Mouse (Mus musculus) spleen, postnatal 10 days (tissue): Measurements from ENCODE around the gene Mdm2.
"Not testable (repeated sequence)": the region's sequence is repeated elsewhere in the genome, so short reads cannot be mapped to it uniquely, and the experiment has no call there.

Experiments used
- DNase-seq, 2 experiments: peaks; one replicate each; pipeline ENCODE4 v3.0.0; 2021 to 2022; ENCODE audit warnings: low spot score in 2 of 2

Mdm2 gene

DNA sequence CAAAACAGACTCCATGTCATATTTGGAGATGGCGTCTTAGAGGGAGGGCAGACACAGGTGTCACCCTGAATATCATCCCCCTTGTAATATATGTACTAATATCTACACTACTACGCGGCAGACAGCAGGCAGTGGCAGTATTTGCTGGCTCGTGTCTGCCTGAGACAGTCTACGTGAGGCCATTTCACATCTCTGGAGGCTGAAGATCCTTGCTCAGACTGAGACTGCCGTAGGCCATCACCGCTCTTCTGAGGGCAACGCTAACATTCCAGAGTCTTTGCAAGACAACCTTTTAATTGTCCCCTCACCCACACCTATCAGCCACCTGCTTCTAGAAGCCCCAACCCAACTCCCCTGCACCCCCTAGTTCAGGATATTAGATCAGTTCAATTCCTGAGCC lies 2.9 kb upstream of the Mdm2 start:
- no peak for DNase-seq

GRCm38 (mm10) chr10:117712871-117713270 lies 2.3 kb upstream of the Mdm2 start:
- DNase-seq, result no peak

- no peak for DNase-seq
Measured at GRCm38 (mm10) chr10:117712191-117712754, 1.7 kb upstream of the Mdm2 start.

DNA sequence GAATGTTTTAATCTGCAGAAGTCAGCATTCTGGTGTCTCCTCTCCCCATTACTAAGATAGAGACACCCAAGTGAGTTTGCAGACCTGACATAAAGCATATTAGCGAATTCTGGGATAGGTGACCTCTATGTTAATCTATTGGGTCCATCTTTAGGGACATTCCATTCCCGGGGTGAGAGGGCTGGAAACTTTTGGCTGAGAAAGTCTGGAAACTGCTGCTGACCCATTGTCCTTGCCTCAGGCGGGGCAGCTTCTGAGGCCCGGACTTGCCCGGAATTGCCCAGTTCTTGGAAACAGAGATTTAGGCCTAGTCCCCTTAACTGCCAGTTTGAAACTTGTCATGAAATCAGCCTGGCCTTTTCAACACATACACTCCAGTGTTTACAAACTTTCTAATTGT lies 850 bp upstream of the Mdm2 start:
- no peak for DNase-seq

DNA sequence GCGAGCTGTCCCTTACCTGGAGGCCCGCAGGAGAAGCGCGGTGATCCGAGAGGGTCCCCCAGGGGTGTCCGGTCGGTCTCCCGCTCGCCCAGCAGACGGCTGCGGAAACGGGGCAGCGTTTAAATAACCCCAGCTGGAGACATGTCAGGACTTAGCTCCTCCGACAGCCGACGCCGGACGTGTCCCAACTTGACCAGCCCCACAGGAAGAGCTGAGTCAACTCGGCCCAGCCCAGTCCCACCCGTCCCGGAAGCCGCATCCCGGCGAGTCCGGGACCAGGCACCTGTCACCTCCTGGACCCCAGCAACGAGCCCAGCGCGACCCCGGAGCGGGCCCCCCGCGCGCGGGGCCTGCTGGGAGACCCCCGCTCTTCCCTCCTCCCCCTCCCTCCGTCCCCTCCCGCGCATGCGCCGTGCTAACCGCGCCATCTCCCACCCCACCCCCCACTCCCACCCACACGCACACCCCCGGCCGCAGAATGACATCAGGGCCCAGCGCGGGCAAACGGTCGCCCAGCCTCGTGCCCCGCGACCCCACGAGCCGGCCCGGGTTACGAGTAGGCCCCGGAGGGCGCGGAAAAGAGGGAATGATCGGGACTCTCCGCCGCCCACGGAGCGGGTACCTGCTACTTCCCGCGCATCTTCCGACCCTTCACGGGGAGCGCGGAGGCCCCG lies 491 bp downstream of the Mdm2 start:
- DNase-seq, result peak; percentile 77 to 84

- no peak for DNase-seq
Measured at GRCm38 (mm10) chr10:117709326-117709830, 1.2 kb downstream of the Mdm2 start.

GRCm38 (mm10) chr10:117708856-117709255 lies 1.7 kb downstream of the Mdm2 start:
- DNase-seq, result no peak

- DNase-seq, result no peak
Measured at GRCm38 (mm10) chr10:117708376-117708775, 2.2 kb downstream of the Mdm2 start.

DNA sequence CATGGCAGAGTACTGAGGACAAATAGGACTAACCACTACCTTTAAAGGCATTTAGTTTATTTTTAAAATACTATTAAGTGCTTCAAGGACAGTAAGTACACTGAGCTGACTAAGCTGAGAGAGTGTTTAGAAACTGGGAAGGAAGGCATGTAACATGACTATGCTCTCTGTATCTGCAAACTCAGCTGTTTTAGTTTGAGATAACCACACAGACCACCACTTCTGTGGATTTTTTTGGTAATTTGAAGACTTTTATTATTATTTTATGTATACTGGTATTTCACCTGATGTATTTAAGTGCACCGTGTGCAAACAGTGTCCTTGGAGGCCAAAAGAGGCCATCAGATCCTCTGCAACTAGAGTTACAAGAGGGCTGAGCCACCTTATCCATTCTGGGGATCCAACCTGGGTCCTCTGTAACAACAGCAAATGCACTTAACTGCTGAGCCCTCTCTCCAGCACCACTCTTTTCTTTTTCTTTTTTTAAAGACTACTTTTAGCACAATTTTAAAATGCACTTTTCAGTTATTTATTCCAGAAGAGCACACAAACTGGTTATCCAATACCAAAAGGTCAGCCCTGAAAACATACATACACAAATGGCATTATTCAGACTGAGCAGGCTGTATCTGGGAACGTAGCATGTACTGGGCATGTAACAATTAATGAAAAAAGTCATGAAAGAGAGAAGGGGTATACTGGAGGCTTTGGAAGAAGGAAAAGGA lies 3.3 kb downstream of the Mdm2 start:
- no peak for DNase-seq

GRCm38 (mm10) chr10:117706440-117706839 lies 4.1 kb downstream of the Mdm2 start:
- DNase-seq, result no peak

DNA sequence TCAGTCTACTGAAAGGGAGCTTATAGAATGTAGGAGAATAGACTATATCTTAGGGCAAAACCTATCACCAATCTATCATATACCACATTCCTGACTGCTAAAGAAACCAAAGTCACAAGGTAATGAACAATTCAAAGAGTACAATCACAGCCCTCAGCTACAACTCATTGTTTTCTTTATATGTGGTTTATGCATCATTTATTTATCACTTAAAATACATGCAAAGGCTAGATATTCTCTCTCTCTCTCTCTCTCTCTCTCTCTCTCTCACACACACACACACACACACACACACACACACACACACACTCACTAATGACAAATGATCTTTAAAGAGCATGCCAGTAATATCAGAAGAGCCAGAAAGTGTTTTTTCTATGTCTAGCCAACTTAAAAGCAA lies 4.8 kb downstream of the Mdm2 start:
- no peak for DNase-seq

- no peak for DNase-seq
Measured at GRCm38 (mm10) chr10:117704964-117705335, 5.6 kb downstream of the Mdm2 start.

DNA sequence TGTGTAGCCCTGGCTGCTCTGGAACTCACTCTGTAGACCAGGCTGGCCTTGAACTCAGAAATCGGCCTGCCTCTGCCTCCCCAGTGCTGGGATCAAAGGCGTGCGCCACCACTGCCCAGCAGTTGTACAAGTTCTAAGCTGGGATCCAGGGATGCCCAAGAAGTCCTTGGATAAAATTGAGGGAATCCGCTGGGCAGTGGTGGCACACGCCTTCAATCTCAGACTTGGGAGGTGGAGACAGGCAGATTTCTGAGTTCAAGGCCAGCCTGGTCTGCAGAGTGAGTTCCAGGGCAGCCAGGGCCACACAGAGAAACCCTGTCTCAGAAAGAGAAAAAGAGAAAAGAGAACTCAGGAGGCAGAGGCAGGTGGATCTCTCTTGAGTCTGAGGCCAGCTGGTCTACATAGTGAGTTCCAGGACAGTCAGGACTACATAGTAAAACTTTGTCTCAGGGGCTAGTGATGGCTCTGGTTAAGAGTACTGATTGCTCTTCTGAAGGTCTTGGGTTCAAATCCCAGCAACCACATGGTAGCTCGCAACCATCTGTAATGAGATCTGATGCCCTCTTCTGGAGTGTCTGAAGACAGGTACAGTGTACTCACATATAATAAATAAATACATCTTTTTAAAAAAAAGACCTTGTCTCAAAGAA lies 6.1 kb downstream of the Mdm2 start:
- not testable (repeated sequence) for DNase-seq

DNA sequence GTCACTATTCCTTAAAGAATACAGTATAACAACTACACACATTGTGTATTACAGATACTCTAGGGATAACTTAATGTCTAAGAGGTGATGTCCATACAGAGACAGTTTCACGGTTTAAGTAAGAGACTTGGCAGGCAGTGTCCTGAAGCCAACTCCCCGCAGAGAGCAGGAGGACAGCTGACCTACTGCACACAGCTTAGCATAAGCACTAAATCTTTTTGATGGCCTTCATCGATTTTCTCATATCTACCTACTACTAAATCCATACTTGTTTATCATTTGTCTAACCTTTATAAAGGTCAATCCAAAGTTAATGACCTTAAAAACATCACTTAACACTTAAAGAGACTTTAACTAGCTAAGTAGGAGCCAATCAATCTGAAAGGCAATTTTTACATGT lies 7.1 kb downstream of the Mdm2 start:
- DNase-seq, result no peak

- no peak for DNase-seq
Measured at GRCm38 (mm10) chr10:117702024-117702833, 8.3 kb downstream of the Mdm2 start.

- DNase-seq, result no peak
Measured at GRCm38 (mm10) chr10:117701034-117701829, 9.3 kb downstream of the Mdm2 start.

DNA sequence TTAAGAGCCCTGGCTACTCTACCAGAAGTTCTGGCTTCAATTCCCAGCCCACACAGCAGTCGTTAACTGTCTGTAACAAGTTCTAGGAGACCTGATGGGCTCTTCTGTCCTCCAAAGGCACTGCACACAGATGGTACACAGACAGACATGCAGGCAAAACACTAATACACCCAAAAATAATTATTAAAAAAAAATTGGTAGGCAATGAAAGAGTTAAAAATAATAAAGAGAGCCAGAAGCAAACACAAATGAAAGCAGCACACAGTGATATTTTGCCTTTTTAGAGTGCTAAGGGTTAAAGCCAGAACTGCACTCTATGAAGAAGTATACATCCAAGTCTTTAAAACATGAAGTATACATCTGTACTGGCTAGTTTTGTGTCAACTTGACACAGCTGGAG lies 10.1 kb downstream of the Mdm2 start:
- no peak for DNase-seq

- no peak for DNase-seq
Measured at GRCm38 (mm10) chr10:117699914-117700313, 10.6 kb downstream of the Mdm2 start.

DNA sequence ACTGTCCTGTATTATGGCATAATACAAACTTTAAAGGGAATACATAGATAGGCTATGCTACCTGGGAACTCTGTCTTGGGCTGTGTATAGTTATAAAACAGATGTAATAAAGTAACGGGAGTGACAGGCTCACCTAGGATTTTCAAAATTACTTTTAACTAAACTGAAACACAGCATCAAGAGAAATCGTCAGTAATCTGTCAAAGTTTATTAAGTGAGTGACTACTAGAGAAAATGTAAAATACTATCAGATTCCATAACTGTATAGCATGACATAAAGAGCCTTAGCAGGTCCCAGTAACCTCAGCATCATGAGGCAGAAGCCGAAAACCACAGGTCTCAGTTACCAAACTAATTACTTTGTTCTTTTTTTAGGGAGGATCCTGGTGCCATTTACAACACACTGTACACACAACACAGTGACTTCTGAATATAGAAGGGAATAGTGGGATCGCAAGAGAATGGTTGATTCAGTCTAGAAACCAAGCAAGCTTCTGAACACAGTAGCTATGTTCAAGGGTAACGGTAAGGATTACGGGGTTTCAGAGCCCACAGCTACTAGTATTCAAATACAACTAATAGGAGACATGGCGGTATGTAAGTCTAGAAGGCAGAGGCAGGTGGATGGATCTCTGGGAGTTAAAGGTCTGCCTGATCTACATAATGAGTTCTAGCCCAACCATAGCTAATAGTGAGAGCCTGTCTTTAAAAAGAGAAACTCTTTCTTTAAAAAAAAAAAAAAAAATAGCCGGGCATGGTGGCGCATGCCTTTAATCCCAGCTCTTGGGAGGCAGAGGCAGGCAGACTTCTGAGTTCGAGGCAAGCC lies 12.0 kb downstream of the Mdm2 start:
- DNase-seq, result no peak

DNA sequence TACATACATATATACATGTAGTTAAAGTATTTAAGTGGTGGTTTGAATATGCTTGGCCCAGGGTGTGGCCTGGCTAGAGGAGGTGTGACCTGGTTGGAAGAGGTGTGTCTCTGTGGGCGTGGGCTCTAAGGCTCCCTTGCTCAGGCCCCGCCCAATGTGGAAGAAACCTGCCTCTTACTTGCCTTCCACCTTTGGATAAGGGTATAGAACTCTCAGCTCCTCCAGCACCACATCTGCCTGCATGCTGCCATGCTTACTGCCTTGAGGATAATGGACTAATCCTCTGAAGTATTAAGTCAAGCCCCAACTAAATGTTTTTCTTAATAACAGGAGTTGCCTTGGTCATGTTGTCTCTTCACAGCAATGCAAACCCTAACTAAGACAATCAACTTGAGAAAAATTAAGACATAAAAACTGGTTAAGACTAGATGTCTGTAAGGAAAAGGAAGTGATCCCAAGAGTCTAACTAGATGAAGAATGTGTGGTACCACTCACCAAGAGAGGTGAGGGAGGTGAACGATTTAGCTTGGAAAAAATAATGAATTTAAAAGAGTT lies 12.9 kb downstream of the Mdm2 start:
- no peak for DNase-seq
